Mouse (Mus musculus): ENCODE measurements around the gene Nop2.

DNA sequence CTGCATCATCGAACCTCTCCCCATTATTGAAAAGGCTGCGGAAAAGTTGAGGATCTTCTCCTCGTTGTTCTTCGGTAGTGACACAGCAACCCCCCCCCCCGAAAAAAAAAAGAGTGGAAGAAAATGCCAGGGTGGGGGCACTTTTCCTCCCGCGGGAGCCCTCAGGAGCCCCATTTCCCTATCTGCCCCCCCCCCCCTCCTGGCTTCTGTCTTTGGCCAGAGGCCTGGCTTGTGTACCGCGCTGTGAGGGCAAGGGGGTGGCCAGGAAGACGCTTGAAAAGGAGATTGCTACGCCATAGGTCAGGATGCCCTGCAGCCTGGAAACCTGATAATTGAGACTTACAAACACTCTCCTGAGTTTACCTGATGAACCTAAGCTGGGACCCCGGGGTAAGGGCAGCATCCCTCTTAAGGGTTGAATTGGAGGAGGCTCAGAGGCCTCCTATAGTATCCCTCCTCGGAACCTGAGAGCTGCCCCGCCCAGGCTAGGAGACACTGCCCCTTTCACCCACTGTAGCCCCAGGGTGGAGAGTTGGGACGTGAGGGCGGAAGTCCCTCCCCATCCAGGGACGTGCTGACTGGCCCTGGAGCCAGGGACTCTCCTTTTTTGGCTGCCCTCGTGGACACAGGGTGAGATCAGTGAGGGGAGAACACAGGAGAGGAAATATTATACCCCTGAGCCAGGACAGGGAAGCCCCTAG, 34.5 kb downstream of the Nop2 start, which contains the start of gene Gapdh:
- TF ChIP-seq GATA1 (IDR thresholded peaks at IDR 0.05; ENCODE audit: borderline replicate concordance, low read length) (no peak), FLI1 (IDR thresholded peaks at IDR 0.05; ENCODE audit: low read length) (no peak)
